ENCODE assay signal across 1 mouse cellular context in the genomic region with DNA sequence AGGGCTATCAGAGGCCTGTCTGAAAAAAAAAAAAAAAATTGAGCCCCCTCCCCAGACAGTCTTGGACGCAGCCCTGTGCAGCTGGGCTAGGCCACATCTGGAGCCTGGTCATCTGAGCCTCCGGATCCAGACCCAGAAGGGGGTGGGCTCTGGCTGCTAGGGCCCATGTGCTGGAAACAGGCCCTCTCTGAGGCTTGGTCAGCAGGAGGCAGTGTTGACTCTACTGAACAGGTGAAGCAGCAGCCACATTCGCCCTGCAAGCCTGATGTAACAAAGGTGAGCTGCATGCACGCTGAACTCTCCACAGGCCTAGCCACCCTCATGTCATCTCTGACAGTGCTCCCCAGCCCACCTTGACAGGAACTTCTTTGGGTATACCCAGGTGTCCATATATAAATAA.
TF ChIP-seq lines count a peak whose summit lies in the region.

No protein-coding gene starts in this region.

TF ChIP-seq in MEL, 35 proteins besides CTCF, POLR2A, EP300 and RAD21:
- TF ChIP-seq SMC3 (IDR thresholded peaks at IDR 0.05; ENCODE audit: low read depth, low read length): peak; percentile 25
- no peak for TF ChIP-seq JUND (IDR thresholded peaks at IDR 0.05; ENCODE audit: low read depth, low read length)
TF ChIP-seq in MEL: peak in this region for 1.
